Mouse (Mus musculus): ENCODE data around the gene Cnnm4. TPM values are rescaled to one million over a fixed set of nuclear protein-coding genes. Genes with fewer than 3 reads are reported as not detected.

The Cnnm4 gene
- total and polyA plus RNA-seq, 3 experiments = 7.8 to 8.5 TPM; not detected in 1

- Histone ChIP-seq H3K9ac (ENCODE audit: control insufficient read depth, low read depth, low read length, poor library complexity, severe bottlenecking) (no peak overlapping the region), H3K4me1 (ENCODE audit: control insufficient read depth in 1 of 2, insufficient read depth in 2 of 2, low read length in 2 of 2) (no peaks in the 10 kb centered on the region; a peak in 2 of 4 replicates), H3K4me3 (ENCODE audit: control insufficient read depth in 1 of 2, insufficient read depth in 1 of 2, low read depth in 2 of 2, low read length in 2 of 2) (no peak overlapping the region), H3K27me3 (ENCODE audit: control insufficient read depth in 1 of 2, insufficient read depth in 2 of 2, low read length in 2 of 2) (no peaks in the 10 kb centered on the region), H3K9me3 (replicated peaks; ENCODE audit: insufficient read depth, low read length) (no peaks in the 10 kb centered on the region), H3K27ac (ENCODE audit: control insufficient read depth, low read depth, low read length) (no peak overlapping the region), H3K36me3 (ENCODE audit: control insufficient read depth in 1 of 2, insufficient read depth in 2 of 2, low read length in 2 of 2) (no peaks in the 10 kb centered on the region; a peak in 1 of 4 replicates), H3K79me2 (ENCODE audit: control insufficient read depth, insufficient read depth, low read length, poor library complexity) (peaks cover 1% of the 10 kb centered on the region; the same call in 1 of the 2 replicates)
- no peak for DNase-seq (ENCODE audit: low read depth, low spot score)
- TF ChIP-seq ZMIZ1 (IDR thresholded peaks at IDR 0.05; ENCODE audit: low read depth, low read length) = no peak
- no peak for TF ChIP-seq MYC (IDR thresholded peaks at IDR 0.05; ENCODE audit: low read depth, low read length)
- no peak for TF ChIP-seq GATA1 (IDR thresholded peaks at IDR 0.05; ENCODE audit: low read depth, low read length)
- TF ChIP-seq MAX (IDR thresholded peaks at IDR 0.05; ENCODE audit: low read length) = no peak
- TF ChIP-seq ZC3H11A (IDR thresholded peaks at IDR 0.05; ENCODE audit: low read depth, low read length) = no peak
- TF ChIP-seq ELF1 (IDR thresholded peaks at IDR 0.05; ENCODE audit: low read depth, low read length) = no peak
- no peak for TF ChIP-seq MEF2A (IDR thresholded peaks at IDR 0.05; ENCODE audit: extremely low read depth, insufficient replicate concordance, low read depth, low read length, poor library complexity, severe bottlenecking)
- no peak for TF ChIP-seq TBP (IDR thresholded peaks at IDR 0.05; ENCODE audit: low read depth, low read length)
- no peak for TF ChIP-seq POLR2AphosphoS2 (IDR thresholded peaks at IDR 0.05; ENCODE audit: low read length)
- no peak for TF ChIP-seq ZKSCAN1 (IDR thresholded peaks at IDR 0.05; ENCODE audit: low read depth, low read length)
- TF ChIP-seq USF2 (IDR thresholded peaks at IDR 0.05; ENCODE audit: borderline replicate concordance in 1 of 2, insufficient read depth in 1 of 2, low read depth in 1 of 2, low read length in 2 of 2) = no peak
- no peak for TF ChIP-seq TAL1 (IDR thresholded peaks at IDR 0.05; ENCODE audit: low read length)
- no peak for TF ChIP-seq GABPA (IDR thresholded peaks at IDR 0.05; ENCODE audit: low read depth, low read length)
- no peak for TF ChIP-seq USF1 (IDR thresholded peaks at IDR 0.05; ENCODE audit: low read depth, low read length)
- no peak for TF ChIP-seq MYB (IDR thresholded peaks at IDR 0.05; ENCODE audit: low read depth, low read length)
Observed at GRCm38 (mm10) chr1:36540807-36541206, 69.4 kb downstream of the Cnnm4 start.

GRCm38 (mm10) chr1:36541844-36542243 lies 70.4 kb downstream of the Cnnm4 start:
- no peak overlapping the region for H3K9ac ChIP-seq (ENCODE audit: control insufficient read depth, low read depth, low read length, poor library complexity, severe bottlenecking)
- TF ChIP-seq SIN3A (IDR thresholded peaks at IDR 0.05; ENCODE audit: low read length) = no peak
- no peak for TF ChIP-seq GABPA (IDR thresholded peaks at IDR 0.05; ENCODE audit: low read depth, low read length)
- no peak for TF ChIP-seq NELFE (IDR thresholded peaks at IDR 0.05; ENCODE audit: low read depth, low read length)
- TF ChIP-seq MXI1 (IDR thresholded peaks at IDR 0.05; ENCODE audit: low read depth, low read length) = no peak
- no peak for TF ChIP-seq ZKSCAN1 (IDR thresholded peaks at IDR 0.05; ENCODE audit: low read depth, low read length)
- TF ChIP-seq ZNF384 (IDR thresholded peaks at IDR 0.05; ENCODE audit: low read depth, low read length) = no peak
- no peak for TF ChIP-seq HCFC1 (IDR thresholded peaks at IDR 0.05; ENCODE audit: low read depth, low read length)
- no peak for TF ChIP-seq MAX (IDR thresholded peaks at IDR 0.05; ENCODE audit: low read length)
- TF ChIP-seq ELF1 (IDR thresholded peaks at IDR 0.05; ENCODE audit: low read depth, low read length) = no peak
- no peak for TF ChIP-seq USF2 (IDR thresholded peaks at IDR 0.05; ENCODE audit: borderline replicate concordance in 1 of 2, insufficient read depth in 1 of 2, low read depth in 1 of 2, low read length in 2 of 2)
- no peak for TF ChIP-seq TBP (IDR thresholded peaks at IDR 0.05; ENCODE audit: low read depth, low read length)
- no peak for TF ChIP-seq ETS1 (IDR thresholded peaks at IDR 0.05; ENCODE audit: low read depth, low read length)
- no peak for TF ChIP-seq JUND (IDR thresholded peaks at IDR 0.05; ENCODE audit: low read depth, low read length)
- TF ChIP-seq USF1 (IDR thresholded peaks at IDR 0.05; ENCODE audit: low read depth, low read length) = no peak
- TF ChIP-seq MAZ (IDR thresholded peaks at IDR 0.05; ENCODE audit: low read depth, low read length) = no peak
- TF ChIP-seq CHD1 (IDR thresholded peaks at IDR 0.05; ENCODE audit: low read depth, low read length) = no peak
- no peak for TF ChIP-seq ZC3H11A (IDR thresholded peaks at IDR 0.05; ENCODE audit: low read depth, low read length)
- no peak for TF ChIP-seq NRF1 (IDR thresholded peaks at IDR 0.05; ENCODE audit: insufficient read depth, low read depth, low read length, poor library complexity, severe bottlenecking)
- no peak for TF ChIP-seq MAFK (IDR thresholded peaks at IDR 0.05; ENCODE audit: borderline replicate concordance, low read depth, low read length)
- H3K9me3 ChIP-seq (replicated peaks; ENCODE audit: insufficient read depth, low read length) = no peaks in the 10 kb centered on the region
- H3K36me3 ChIP-seq (ENCODE audit: control insufficient read depth in 1 of 2, insufficient read depth in 2 of 2, low read length in 2 of 2) = no peaks in the 10 kb centered on the region; a peak in 1 of 4 replicates
- H3K27me3 ChIP-seq (ENCODE audit: control insufficient read depth in 1 of 2, insufficient read depth in 2 of 2, low read length in 2 of 2) = no peaks in the 10 kb centered on the region
- peaks cover 3% of the 10 kb centered on the region for H3K79me2 ChIP-seq (ENCODE audit: control insufficient read depth, insufficient read depth, low read length, poor library complexity)
- H3K27ac ChIP-seq (ENCODE audit: control insufficient read depth, low read depth, low read length) = no peak overlapping the region
- no peak for DNase-seq (ENCODE audit: low read depth, low spot score)
- no peak overlapping the region for H3K4me3 ChIP-seq (ENCODE audit: control insufficient read depth in 1 of 2, insufficient read depth in 1 of 2, low read depth in 2 of 2, low read length in 2 of 2)
- H3K4me1 ChIP-seq (ENCODE audit: control insufficient read depth in 1 of 2, insufficient read depth in 2 of 2, low read length in 2 of 2) = no peaks in the 10 kb centered on the region; a peak in 3 of 4 replicates
